Mouse (Mus musculus): ENCODE measurements around the gene Tbx19. TPM values are rescaled to one million over a fixed set of nuclear protein-coding genes. Genes with fewer than 3 reads are reported as not detected.
A peak's percentile ranks its signal among the peaks of the same experiment; 100 is the strongest.

Gene Tbx19
- polyA plus RNA-seq (2016; fragmentation: Nextera tagmentation; extraction: Ambion mirVana), result not detected in 2 replicates

DNA sequence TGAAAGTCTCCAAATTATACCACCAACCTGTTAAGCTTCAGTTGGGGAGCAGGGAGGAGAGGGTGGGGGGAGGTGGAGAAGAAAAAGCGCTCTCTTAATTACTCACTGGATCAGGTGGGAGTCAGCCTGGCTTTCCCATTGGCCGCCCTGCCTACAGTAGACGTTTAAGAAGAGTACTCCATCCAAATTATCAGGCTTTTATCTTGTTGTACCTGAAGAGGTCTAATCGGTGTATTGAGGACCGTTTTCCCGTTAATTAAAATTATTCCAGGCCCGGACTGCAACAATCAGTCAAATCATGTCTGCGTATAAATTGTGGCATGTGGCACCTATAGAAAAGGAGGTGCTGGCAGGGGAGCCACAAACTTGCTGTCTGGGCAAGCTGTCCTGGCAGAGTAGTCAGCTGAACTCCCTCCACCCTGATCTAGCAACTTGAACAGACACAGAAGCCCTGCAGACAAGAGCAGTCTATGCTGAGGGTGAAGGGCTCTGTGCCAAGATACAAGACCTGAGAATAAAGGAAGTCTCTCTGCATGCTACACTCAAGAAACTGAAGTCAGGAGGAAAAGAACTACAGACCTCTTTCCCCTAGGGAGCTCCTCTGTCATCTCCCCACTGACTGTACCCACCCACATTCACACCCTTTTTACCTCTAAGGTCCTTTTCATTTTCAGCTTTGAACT lies at the start of gene Tbx19:
Gene Tbx19, minus strand, starts transcription at position 51 of the 683 bp plus-strand sequence.
- Histone ChIP-seq H3K4me3 (replicated peaks) (no peak within 1 kb of the TSS), H3K4me1 (no peaks in the 10 kb centered on the region), H3K36me3 (replicated peaks) (no peaks in the 10 kb centered on the region), H3K9me3 (no peaks in the 10 kb centered on the region), H3K27me3 (0 out of 2 replicates have a peak, but pooled peaks cover 3% of the 10 kb centered on the region), H3K4me2 (no peak within 1 kb of the TSS), H3K9ac (no peak within 1 kb of the TSS), H3K27ac (no peak within 1 kb of the TSS)
- ATAC-seq (ENCODE audit: low FRiP score), result peak; percentile 41; the same call in 1 of the 2 replicates
- WGBS, result 75% methylated on average over 8 of the region's 8 CpGs

DNA sequence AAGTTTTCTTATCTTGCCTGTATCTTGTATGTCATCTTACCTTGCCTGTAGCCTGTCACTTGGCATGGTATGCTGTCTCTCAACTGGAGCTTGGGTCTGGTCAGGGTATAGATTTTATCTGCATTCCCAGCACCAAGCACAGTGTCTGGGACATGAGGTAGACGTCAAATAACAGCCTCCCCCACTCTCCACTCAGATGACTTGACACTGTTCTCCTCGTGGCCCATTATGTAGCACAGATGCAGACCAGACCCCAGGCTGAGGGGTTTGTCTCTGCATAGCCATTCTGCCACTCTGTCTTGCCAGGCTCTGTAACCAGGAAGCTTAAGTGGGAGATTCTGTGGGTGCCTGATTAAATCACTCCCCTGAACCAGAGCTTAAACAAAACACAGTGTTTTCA lies 45.0 kb upstream of the Tbx19 start:
- no peak overlapping the region for H3K4me3 ChIP-seq (replicated peaks)
- ATAC-seq (ENCODE audit: low FRiP score), result no peak

DNA sequence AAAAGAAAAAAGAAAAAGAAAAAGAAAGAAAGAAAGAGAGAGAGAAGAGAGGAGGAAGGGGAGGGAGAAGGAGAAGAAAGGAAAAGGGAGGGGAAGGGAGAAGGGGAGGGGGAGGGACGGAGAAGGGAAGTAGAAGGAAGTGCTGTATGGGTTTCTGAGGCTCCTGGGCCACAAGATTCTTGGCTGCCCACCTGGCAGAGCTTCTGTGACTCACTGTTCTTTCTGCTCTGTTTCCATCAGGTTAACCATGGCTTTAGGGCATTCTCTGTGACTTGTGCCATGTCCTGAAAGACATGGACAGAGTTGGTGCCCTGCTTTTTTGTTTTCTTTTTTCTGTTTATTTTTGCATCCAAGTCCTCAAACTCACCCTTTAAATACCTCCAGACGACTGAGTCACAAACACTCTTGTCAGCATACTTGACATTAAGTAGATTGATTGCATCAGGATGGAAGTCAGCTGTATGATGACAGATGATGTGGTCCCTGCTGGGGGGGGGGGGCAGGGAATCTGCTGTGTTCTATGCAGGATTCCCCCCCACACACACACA lies 43.0 kb upstream of the Tbx19 start:
- Histone ChIP-seq H3K9me3 (no peaks in the 10 kb centered on the region), H3K36me3 (replicated peaks) (no peaks in the 10 kb centered on the region), H3K4me1 (no peaks in the 10 kb centered on the region), H3K4me2 (no peak overlapping the region), H3K4me3 (replicated peaks) (no peak overlapping the region), H3K27me3 (no peaks in the 10 kb centered on the region), H3K9ac (no peak overlapping the region), H3K27ac (no peak overlapping the region)
- WGBS, result 52% methylated on average over 2 of the region's 2 CpGs
- ATAC-seq (ENCODE audit: low FRiP score), result no peak

More for the DNA sequence above, 45.0 kb upstream of the Tbx19 start:
- H3K36me3 ChIP-seq (replicated peaks), result no peaks in the 10 kb centered on the region
- H3K27me3 ChIP-seq, result no peaks in the 10 kb centered on the region
- H3K9me3 ChIP-seq, result no peaks in the 10 kb centered on the region
- H3K4me1 ChIP-seq, result no peaks in the 10 kb centered on the region
- H3K27ac ChIP-seq, result no peak overlapping the region
- H3K9ac ChIP-seq, result no peak overlapping the region
- 58% methylated on average over 2 of the region's 2 CpGs for WGBS
- no peak overlapping the region for H3K4me2 ChIP-seq

DNA sequence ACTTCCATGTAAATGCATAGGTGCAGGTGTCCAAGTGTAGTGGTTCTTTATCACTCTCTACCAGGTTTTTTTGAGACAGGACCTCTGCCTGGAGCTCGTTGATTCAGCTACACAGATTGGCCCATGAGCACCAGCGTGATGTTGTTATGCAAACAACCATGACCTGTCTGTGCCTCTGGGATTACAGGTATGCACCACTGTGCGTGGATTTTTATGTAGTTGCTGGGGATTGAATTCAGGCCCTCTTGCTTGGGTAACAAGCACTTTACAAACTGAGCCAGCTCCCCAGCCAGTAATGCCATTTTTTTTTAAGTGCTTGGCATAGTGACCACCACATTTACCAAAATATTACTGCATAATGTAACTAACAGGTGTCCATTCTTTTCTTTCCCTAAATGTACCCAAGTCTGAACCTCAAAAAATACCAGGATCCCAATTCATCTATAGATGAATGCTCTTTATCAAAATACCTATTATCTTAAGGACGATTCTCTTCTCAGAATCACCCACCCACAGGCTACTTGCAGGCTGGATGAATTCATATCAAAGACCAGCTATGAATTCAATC lies 41.0 kb upstream of the Tbx19 start:
- H3K27ac ChIP-seq, result no peak overlapping the region
- no peak overlapping the region for H3K4me2 ChIP-seq
- 75% methylated on average over 4 of the region's 4 CpGs for WGBS
- no peak overlapping the region for H3K9ac ChIP-seq
- no peak for ATAC-seq (ENCODE audit: low FRiP score)
- H3K27me3 ChIP-seq, result no peaks in the 10 kb centered on the region
- H3K36me3 ChIP-seq (replicated peaks), result no peaks in the 10 kb centered on the region
- no peaks in the 10 kb centered on the region for H3K4me1 ChIP-seq
- H3K4me3 ChIP-seq (replicated peaks), result no peak overlapping the region
- no peaks in the 10 kb centered on the region for H3K9me3 ChIP-seq

DNA sequence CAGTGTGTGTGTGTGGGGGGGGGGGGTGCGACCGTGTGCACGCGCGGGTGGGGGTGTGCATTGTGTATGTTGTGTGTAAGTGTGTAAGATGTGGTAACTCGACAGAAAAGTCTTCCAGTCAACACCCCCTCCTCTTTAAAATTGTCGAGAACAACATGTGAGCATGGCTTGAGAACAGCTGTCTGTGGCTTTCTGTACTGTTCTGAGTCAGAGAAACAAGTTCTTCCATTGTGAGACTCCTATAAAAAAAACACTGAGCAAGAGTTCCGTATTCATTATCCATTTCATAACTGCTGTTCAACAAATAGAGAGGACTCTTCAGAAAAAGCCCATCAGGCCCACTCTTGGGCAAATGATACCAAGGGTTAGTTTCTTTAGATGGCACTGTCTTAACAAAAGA lies 40.2 kb upstream of the Tbx19 start:
- Histone ChIP-seq H3K4me2 (no peak overlapping the region), H3K36me3 (replicated peaks) (no peaks in the 10 kb centered on the region), H3K27ac (no peak overlapping the region), H3K9me3 (no peaks in the 10 kb centered on the region), H3K27me3 (no peaks in the 10 kb centered on the region), H3K4me1 (no peaks in the 10 kb centered on the region), H3K4me3 (replicated peaks) (no peak overlapping the region), H3K9ac (no peak overlapping the region)
- WGBS, result 80% methylated on average over 8 of the region's 8 CpGs
- ATAC-seq (ENCODE audit: low FRiP score), result no peak

DNA sequence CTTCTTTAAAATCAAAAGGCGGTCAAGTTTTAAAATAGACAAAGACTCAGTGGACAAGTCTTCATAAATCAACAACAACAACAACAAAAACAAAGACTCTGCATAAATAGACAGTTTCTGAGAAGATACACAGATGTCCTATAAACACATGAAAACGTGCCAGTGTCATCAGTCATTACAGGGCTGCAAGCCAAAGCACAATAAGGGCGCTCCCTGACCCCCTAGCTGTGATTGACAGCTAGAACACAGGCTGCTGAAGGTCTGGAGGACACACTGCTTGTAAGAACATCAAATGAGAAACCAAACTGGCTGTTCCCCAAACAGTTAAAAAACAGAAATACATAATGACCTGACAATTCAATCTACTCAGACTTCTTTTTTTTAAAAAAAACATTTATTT lies 39.1 kb upstream of the Tbx19 start:
- Histone ChIP-seq H3K4me2 (no peak overlapping the region), H3K4me1 (peaks cover 6% of the 10 kb centered on the region), H3K9ac (no peak overlapping the region), H3K4me3 (replicated peaks) (no peak overlapping the region), H3K9me3 (no peaks in the 10 kb centered on the region), H3K27ac (no peak overlapping the region), H3K27me3 (peaks cover 5% of the 10 kb centered on the region), H3K36me3 (replicated peaks) (no peaks in the 10 kb centered on the region)
- ATAC-seq (ENCODE audit: low FRiP score), result no peak
- WGBS, result 75% methylated on average over 3 of the region's 3 CpGs

DNA sequence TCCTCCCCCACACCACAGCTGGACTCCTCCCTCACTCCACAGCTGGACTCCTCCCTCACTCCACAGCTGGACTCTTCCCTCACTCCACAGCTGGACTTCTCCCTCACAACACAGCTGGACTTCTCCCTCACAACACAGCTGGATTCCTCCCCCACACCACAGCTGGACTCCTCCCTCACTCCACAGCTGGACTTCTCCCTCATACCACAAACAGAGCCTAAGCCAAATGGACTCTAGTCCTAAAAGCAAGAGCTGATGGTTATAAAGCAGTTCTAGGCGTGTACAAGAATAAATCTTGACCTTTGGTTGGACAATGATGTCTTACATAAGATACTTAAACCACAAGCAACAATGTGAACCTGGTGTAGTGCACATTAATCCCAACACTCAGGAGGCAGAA lies 38.4 kb upstream of the Tbx19 start:
- Histone ChIP-seq H3K4me2 (no peak overlapping the region), H3K36me3 (replicated peaks) (no peaks in the 10 kb centered on the region), H3K27ac (no peak overlapping the region), H3K4me3 (replicated peaks) (no peak overlapping the region), H3K9me3 (no peaks in the 10 kb centered on the region), H3K27me3 (peaks cover 5% of the 10 kb centered on the region), H3K9ac (no peak overlapping the region), H3K4me1 (peaks cover 8% of the 10 kb centered on the region)
- ATAC-seq (ENCODE audit: low FRiP score), result no peak
- 67% methylated on average over 1 of the region's 1 CpGs for WGBS

DNA sequence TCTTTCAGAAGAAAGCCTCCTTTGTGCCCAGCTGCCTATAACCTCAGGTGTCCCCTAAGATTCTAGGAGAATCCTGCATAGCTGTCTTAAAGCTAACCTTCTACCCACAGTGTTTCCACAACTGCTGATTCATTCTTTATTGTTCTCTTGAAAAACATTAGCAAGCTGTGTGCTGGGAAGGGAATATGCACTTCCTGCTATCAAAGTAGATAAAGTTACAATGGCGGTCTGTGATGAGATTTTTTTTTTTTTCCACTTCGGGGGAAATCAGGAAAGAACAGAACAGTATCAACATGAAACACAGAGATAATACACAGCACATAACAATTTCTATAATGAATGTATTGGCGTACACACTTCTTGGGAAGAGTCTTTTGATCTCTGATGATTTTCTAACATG lies 37.3 kb upstream of the Tbx19 start:
- H3K4me1 ChIP-seq, result peaks cover 11% of the 10 kb centered on the region
- no peak for ATAC-seq (ENCODE audit: low FRiP score)
- peaks cover 5% of the 10 kb centered on the region for H3K27me3 ChIP-seq
- no peaks in the 10 kb centered on the region for H3K9me3 ChIP-seq
- no peak overlapping the region for H3K4me2 ChIP-seq
- H3K36me3 ChIP-seq (replicated peaks), result no peaks in the 10 kb centered on the region
- H3K9ac ChIP-seq, result no peak overlapping the region
- no peak overlapping the region for H3K27ac ChIP-seq
- 80% methylated on average over 3 of the region's 3 CpGs for WGBS
- H3K4me3 ChIP-seq (replicated peaks), result no peak overlapping the region

DNA sequence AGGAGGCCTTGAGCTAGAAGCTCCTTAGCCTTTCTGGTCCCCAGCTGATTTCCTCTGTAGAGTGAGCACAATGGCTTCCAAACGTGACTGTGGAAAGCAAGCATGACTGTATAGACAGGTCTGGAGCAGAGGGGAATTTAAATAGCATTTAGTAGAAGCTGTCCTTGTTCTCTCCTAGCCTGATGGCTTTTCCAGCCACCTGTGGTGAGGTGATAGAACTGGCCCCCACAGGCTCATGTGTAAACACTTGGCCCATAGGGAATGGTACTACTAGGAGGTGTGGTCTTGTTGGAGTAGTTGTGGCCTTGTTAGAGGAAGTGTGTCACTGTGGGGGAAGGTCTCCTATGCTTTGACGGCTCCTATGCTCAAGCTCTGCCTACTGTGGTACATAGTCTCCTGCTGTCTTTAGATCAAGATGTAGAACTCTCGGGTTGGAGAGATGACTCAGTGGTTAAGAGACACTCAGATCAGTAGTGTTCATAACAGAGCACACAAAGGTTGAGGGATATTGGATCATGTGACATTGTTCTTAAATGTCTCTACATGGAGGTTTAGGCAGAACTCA lies 34.9 kb upstream of the Tbx19 start:
- Histone ChIP-seq H3K4me2 (no peak overlapping the region), H3K27ac (no peak overlapping the region), H3K9ac (no peak overlapping the region), H3K4me1 (peaks cover 11% of the 10 kb centered on the region), H3K9me3 (no peaks in the 10 kb centered on the region), H3K27me3 (peaks cover 5% of the 10 kb centered on the region), H3K4me3 (replicated peaks) (no peak overlapping the region), H3K36me3 (replicated peaks) (no peaks in the 10 kb centered on the region)
- ATAC-seq (ENCODE audit: low FRiP score), result no peak
- WGBS, result 73% methylated on average over 3 of the region's 3 CpGs

DNA sequence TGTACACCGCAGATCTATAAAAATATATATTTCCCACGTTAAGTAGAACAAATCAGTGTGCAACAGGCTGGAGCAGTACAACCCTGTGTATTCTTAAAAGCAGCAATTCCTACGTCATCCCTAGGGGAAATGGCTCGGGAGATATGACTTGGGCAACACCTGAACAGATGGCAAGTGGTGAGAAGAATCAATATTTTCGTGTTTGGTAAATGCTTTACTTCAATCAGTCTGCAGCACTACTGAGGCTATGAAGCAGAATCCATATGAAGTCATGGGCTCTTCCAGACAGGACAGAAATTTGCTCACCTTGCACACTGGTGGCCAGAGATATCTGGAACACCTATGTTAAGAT lies 34.1 kb upstream of the Tbx19 start:
- Histone ChIP-seq H3K9me3 (no peaks in the 10 kb centered on the region), H3K4me2 (peak overlapping the region; percentile 91), H3K9ac (peak overlapping the region; percentile 60), H3K4me1 (peaks cover 11% of the 10 kb centered on the region), H3K27ac (no peak overlapping the region), H3K36me3 (replicated peaks) (no peaks in the 10 kb centered on the region), H3K4me3 (replicated peaks) (peak overlapping the region; percentile 75), H3K27me3 (peaks cover 5% of the 10 kb centered on the region)
- WGBS, result 13% methylated on average over 5 of the region's 5 CpGs
- no peak; the same call in 1 of the 2 replicates for ATAC-seq (ENCODE audit: low FRiP score)

DNA sequence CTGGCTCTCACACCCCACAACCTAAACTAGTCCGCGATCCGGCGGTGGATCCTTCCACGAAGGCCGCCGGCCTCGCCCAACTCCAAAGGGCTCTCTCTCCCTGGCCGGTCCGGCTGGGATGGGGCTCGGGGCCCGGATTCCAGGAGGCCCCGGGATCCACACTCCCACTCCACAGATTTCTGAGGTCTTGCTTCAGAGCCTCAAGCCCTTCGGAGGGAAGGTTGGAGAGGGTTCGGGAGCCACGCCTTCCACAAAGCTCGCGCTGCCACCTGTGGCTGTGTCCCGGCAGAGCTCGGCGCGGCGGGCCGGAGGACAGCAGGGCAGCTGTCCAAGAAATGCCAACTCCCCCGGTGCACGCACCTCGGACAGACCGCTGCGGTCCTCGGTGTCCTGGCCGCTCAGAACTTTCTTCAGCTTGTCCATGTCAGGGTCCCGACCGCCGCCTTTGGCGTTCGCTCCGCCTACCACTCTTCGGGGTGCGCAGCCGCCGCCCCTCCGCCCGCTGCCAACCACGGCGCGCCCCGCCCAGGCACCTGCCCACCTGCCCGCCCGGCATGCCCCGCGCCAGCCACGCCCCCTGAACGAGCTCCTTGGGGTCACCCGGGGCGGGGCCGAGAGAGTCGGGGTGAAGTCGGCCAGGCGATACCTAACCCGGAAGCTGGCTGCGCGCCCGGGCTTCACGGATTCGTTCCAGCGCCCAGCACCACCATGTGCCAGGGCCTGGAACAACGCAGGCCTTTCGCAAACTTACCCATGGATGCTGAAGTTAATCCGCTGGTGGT lies 33.5 kb upstream of the Tbx19 start, which contains the start of gene Sft2d2:
Gene Sft2d2, minus strand, starts transcription at position 559 of the 782 bp plus-strand sequence.
- ATAC-seq (ENCODE audit: low FRiP score), result peak; percentile 91
- WGBS, result under 1% methylated on average over 65 of the region's 69 CpGs
- peak within 1 kb of the TSS; percentile 60 for H3K9ac ChIP-seq
- H3K27ac ChIP-seq, result peak within 1 kb of the TSS; percentile 50; the same call in 1 of the 2 replicates
- H3K36me3 ChIP-seq (replicated peaks), result no peaks in the 10 kb centered on the region
- H3K4me1 ChIP-seq, result peaks cover 11% of the 10 kb centered on the region
- H3K27me3 ChIP-seq, result peaks cover 5% of the 10 kb centered on the region
- H3K4me3 ChIP-seq (replicated peaks), result peak within 1 kb of the TSS; percentile 75
- H3K4me2 ChIP-seq, result peak within 1 kb of the TSS; percentile 91
- no peaks in the 10 kb centered on the region for H3K9me3 ChIP-seq

DNA sequence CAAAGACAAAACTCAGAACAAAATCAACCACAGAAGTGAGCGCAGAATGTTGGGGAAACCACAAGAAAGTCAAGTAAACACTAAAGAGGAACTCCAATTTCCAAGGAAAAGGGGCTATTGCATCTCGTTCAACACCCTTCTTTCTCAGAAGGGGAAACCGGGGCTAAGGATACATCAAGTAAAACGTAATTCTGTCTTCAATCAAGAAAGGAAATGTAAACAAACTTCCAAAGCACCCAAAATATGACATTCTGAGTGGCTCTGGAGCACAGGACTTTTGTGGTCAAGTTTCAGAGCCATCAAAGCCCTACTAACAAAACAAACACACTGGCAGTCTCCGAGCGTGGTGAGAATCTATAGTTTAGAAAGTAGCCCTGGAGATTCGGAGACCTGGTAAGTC lies 32.9 kb upstream of the Tbx19 start:
- WGBS, result 16% methylated on average over 7 of the region's 7 CpGs
- H3K9me3 ChIP-seq, result no peaks in the 10 kb centered on the region
- H3K4me2 ChIP-seq, result peak overlapping the region; percentile 91
- peak overlapping the region; percentile 60 for H3K9ac ChIP-seq
- H3K27ac ChIP-seq, result peak overlapping the region; percentile 50; the same call in 1 of the 2 replicates
- ATAC-seq (ENCODE audit: low FRiP score), result no peak
- peaks cover 11% of the 10 kb centered on the region for H3K4me1 ChIP-seq
- no peaks in the 10 kb centered on the region for H3K36me3 ChIP-seq (replicated peaks)
- H3K4me3 ChIP-seq (replicated peaks), result peak overlapping the region; percentile 75
- peaks cover 5% of the 10 kb centered on the region for H3K27me3 ChIP-seq

Data from forebrain, embryonic 12.5 days (tissue).